Mouse (Mus musculus): ENCODE measurements around the gene Vars2. TPM values are rescaled to one million over a fixed set of nuclear protein-coding genes. Genes with fewer than 3 reads are reported as not detected.
A peak's percentile ranks its signal among the peaks of the same experiment; 100 is the strongest.

The Vars2 gene
- polyA plus RNA-seq, 1 experiment from 2014 or later, result 6.5 TPM

GRCm38 (mm10) chr17:35692368-35692767 is 25.0 kb upstream of the Vars2 start:
- H3K9ac ChIP-seq, result no peak overlapping the region
- H3K4me1 ChIP-seq (replicated peaks), result no peaks in the 10 kb centered on the region
- no peak overlapping the region for H3K4me2 ChIP-seq
- H3K4me3 ChIP-seq (replicated peaks), result no peak overlapping the region
- peaks cover 11% of the 10 kb centered on the region for H3K27me3 ChIP-seq
- no peak for ATAC-seq (ENCODE audit: insufficient read depth)
- no peaks in the 10 kb centered on the region for H3K9me3 ChIP-seq (replicated peaks)
- 23% methylated on average over 4 of the region's 4 CpGs for WGBS (ENCODE audit: insufficient replicate concordance)
- no peaks in the 10 kb centered on the region for H3K36me3 ChIP-seq (replicated peaks)
- no peak overlapping the region for H3K27ac ChIP-seq (replicated peaks)

GRCm38 (mm10) chr17:35691811-35692210 is 24.4 kb upstream of the Vars2 start:
- 54% methylated on average over 4 of the region's 4 CpGs for WGBS (ENCODE audit: insufficient replicate concordance)

GRCm38 (mm10) chr17:35689936-35690645 is 22.7 kb upstream of the Vars2 start:
- H3K4me2 ChIP-seq, result no peak overlapping the region
- no peaks in the 10 kb centered on the region for H3K9me3 ChIP-seq (replicated peaks)
- 69% methylated on average over 18 of the region's 18 CpGs for WGBS (ENCODE audit: insufficient replicate concordance)
- peaks cover 9% of the 10 kb centered on the region for H3K27me3 ChIP-seq
- no peak overlapping the region for H3K27ac ChIP-seq (replicated peaks)
- no peak for ATAC-seq (ENCODE audit: insufficient read depth)
- no peaks in the 10 kb centered on the region for H3K4me1 ChIP-seq (replicated peaks)
- no peak overlapping the region for H3K4me3 ChIP-seq (replicated peaks)
- no peaks in the 10 kb centered on the region for H3K36me3 ChIP-seq (replicated peaks)
- H3K9ac ChIP-seq, result no peak overlapping the region

More at GRCm38 (mm10) chr17:35691811-35692210, 24.4 kb upstream of the Vars2 start:
- peaks cover 5% of the 10 kb centered on the region for H3K27me3 ChIP-seq
- no peak overlapping the region for H3K27ac ChIP-seq (replicated peaks)
- H3K36me3 ChIP-seq (replicated peaks), result no peaks in the 10 kb centered on the region
- no peaks in the 10 kb centered on the region for H3K9me3 ChIP-seq (replicated peaks)
- no peaks in the 10 kb centered on the region for H3K4me1 ChIP-seq (replicated peaks)
- no peak overlapping the region for H3K4me3 ChIP-seq (replicated peaks)
- no peak for ATAC-seq (ENCODE audit: insufficient read depth)
- no peak overlapping the region for H3K9ac ChIP-seq
- no peak overlapping the region for H3K4me2 ChIP-seq

GRCm38 (mm10) chr17:35688347-35689175 is 21.2 kb upstream of the Vars2 start:
- Histone ChIP-seq H3K4me3 (replicated peaks) (no peak overlapping the region), H3K27me3 (peaks cover 9% of the 10 kb centered on the region), H3K27ac (replicated peaks) (no peak overlapping the region), H3K4me2 (no peak overlapping the region), H3K9me3 (replicated peaks) (no peaks in the 10 kb centered on the region), H3K9ac (no peak overlapping the region), H3K4me1 (replicated peaks) (no peaks in the 10 kb centered on the region), H3K36me3 (replicated peaks) (no peaks in the 10 kb centered on the region)
- ATAC-seq (ENCODE audit: insufficient read depth), result no peak
- WGBS (ENCODE audit: insufficient replicate concordance), result 69% methylated on average over 25 of the region's 25 CpGs

- H3K9me3 ChIP-seq (replicated peaks), result no peaks in the 10 kb centered on the region
- no peak for ATAC-seq (ENCODE audit: insufficient read depth)
- peaks cover 9% of the 10 kb centered on the region for H3K27me3 ChIP-seq
- no peak overlapping the region for H3K4me2 ChIP-seq
- no peak overlapping the region for H3K4me3 ChIP-seq (replicated peaks)
- no peaks in the 10 kb centered on the region for H3K36me3 ChIP-seq (replicated peaks)
- H3K27ac ChIP-seq (replicated peaks), result no peak overlapping the region
- 51% methylated on average over 9 of the region's 9 CpGs for WGBS (ENCODE audit: insufficient replicate concordance)
- H3K4me1 ChIP-seq (replicated peaks), result no peaks in the 10 kb centered on the region
- H3K9ac ChIP-seq, result no peak overlapping the region
Observed at GRCm38 (mm10) chr17:35685061-35685460, 17.7 kb upstream of the Vars2 start.

- Histone ChIP-seq H3K4me1 (replicated peaks) (no peaks in the 10 kb centered on the region), H3K9ac (no peak overlapping the region), H3K4me3 (replicated peaks) (no peak overlapping the region), H3K36me3 (replicated peaks) (no peaks in the 10 kb centered on the region), H3K9me3 (replicated peaks) (no peaks in the 10 kb centered on the region), H3K4me2 (no peak overlapping the region), H3K27ac (replicated peaks) (no peak overlapping the region), H3K27me3 (peaks cover 9% of the 10 kb centered on the region)
- no peak for ATAC-seq (ENCODE audit: insufficient read depth)
- 72% methylated on average over 13 of the region's 13 CpGs for WGBS (ENCODE audit: insufficient replicate concordance)
Observed at GRCm38 (mm10) chr17:35681986-35682385, 14.6 kb upstream of the Vars2 start.

- no peak overlapping the region for H3K4me3 ChIP-seq (replicated peaks)
- no peak overlapping the region for H3K4me2 ChIP-seq
- H3K36me3 ChIP-seq (replicated peaks), result no peaks in the 10 kb centered on the region
- H3K9ac ChIP-seq, result no peak overlapping the region
- 48% methylated on average over 6 of the region's 6 CpGs for WGBS (ENCODE audit: insufficient replicate concordance)
- no peak overlapping the region for H3K27ac ChIP-seq (replicated peaks)
- ATAC-seq (ENCODE audit: insufficient read depth), result no peak
- H3K27me3 ChIP-seq, result peaks cover 5% of the 10 kb centered on the region
- H3K4me1 ChIP-seq (replicated peaks), result no peaks in the 10 kb centered on the region
- no peaks in the 10 kb centered on the region for H3K9me3 ChIP-seq (replicated peaks)
Observed at GRCm38 (mm10) chr17:35680591-35680990, 13.2 kb upstream of the Vars2 start.

- no peak within 1 kb of the TSS for H3K27ac ChIP-seq (replicated peaks)
- 1% methylated on average over 23 of the region's 23 CpGs for WGBS (ENCODE audit: insufficient replicate concordance)
Observed at GRCm38 (mm10) chr17:35673416-35674035, 6.1 kb upstream of the Vars2 start, which contains the start of gene Gtf2h4. Gtf2h4 (minus strand) TSS chr17:35673739.

GRCm38 (mm10) chr17:35672527-35672926 is 5.1 kb upstream of the Vars2 start:
- H3K36me3 ChIP-seq (replicated peaks), result 0 out of 2 replicates have a peak, but pooled peaks cover 6% of the 10 kb centered on the region
- peak overlapping the region; percentile 71; the same call in 1 of the 2 replicates for H3K4me3 ChIP-seq (replicated peaks)

More at GRCm38 (mm10) chr17:35673416-35674035, 6.1 kb upstream of the Vars2 start, which contains the start of gene Gtf2h4:
- no peaks in the 10 kb centered on the region for H3K27me3 ChIP-seq
- peak within 1 kb of the TSS; percentile 74 for H3K9ac ChIP-seq
- H3K4me3 ChIP-seq (replicated peaks), result peak within 1 kb of the TSS; percentile 71
- H3K9me3 ChIP-seq (replicated peaks), result no peaks in the 10 kb centered on the region
- peak; percentile 94 for ATAC-seq (ENCODE audit: insufficient read depth)
- H3K4me1 ChIP-seq (replicated peaks), result peaks cover 18% of the 10 kb centered on the region
- peak within 1 kb of the TSS; percentile 82 for H3K4me2 ChIP-seq
- H3K36me3 ChIP-seq (replicated peaks), result 0 out of 2 replicates have a peak, but pooled peaks cover 6% of the 10 kb centered on the region

GRCm38 (mm10) chr17:35671846-35672245 is 4.5 kb upstream of the Vars2 start:
- Histone ChIP-seq H3K4me1 (replicated peaks) (peaks cover 31% of the 10 kb centered on the region), H3K27me3 (no peaks in the 10 kb centered on the region), H3K36me3 (replicated peaks) (0 out of 2 replicates have a peak, but pooled peaks cover 6% of the 10 kb centered on the region), H3K9ac (no peak overlapping the region), H3K9me3 (replicated peaks) (no peaks in the 10 kb centered on the region), H3K27ac (replicated peaks) (no peak overlapping the region), H3K4me2 (no peak overlapping the region), H3K4me3 (replicated peaks) (no peak overlapping the region)
- 85% methylated on average over 6 of the region's 6 CpGs for WGBS (ENCODE audit: insufficient replicate concordance)
- ATAC-seq (ENCODE audit: insufficient read depth), result no peak

More at GRCm38 (mm10) chr17:35672527-35672926, 5.1 kb upstream of the Vars2 start:
- Histone ChIP-seq H3K9ac (no peak overlapping the region; the same call in 1 of the 2 replicates), H3K4me1 (replicated peaks) (peaks cover 26% of the 10 kb centered on the region), H3K27ac (replicated peaks) (no peak overlapping the region), H3K4me2 (peak overlapping the region; percentile 82), H3K9me3 (replicated peaks) (no peaks in the 10 kb centered on the region), H3K27me3 (no peaks in the 10 kb centered on the region)
- WGBS (ENCODE audit: insufficient replicate concordance), result 80% methylated on average over 6 of the region's 6 CpGs
- no peak for ATAC-seq (ENCODE audit: insufficient read depth)

- Histone ChIP-seq H3K27me3 (no peaks in the 10 kb centered on the region), H3K4me2 (no peak overlapping the region), H3K9ac (no peak overlapping the region), H3K36me3 (replicated peaks) (0 out of 2 replicates have a peak, but pooled peaks cover 6% of the 10 kb centered on the region), H3K4me3 (replicated peaks) (no peak overlapping the region), H3K4me1 (replicated peaks) (peaks cover 36% of the 10 kb centered on the region), H3K9me3 (replicated peaks) (no peaks in the 10 kb centered on the region), H3K27ac (replicated peaks) (no peak overlapping the region)
- ATAC-seq (ENCODE audit: insufficient read depth), result no peak
- 82% methylated on average over 9 of the region's 9 CpGs for WGBS (ENCODE audit: insufficient replicate concordance)
Observed at GRCm38 (mm10) chr17:35669731-35670130, 2.3 kb upstream of the Vars2 start.

Data from liver, embryonic 15.5 days (tissue).